Mouse (Mus musculus) erythroblast, adult 5-6 weeks (primary cell): Measurements from ENCODE around the gene Gm10840. TPM values are rescaled to one million over a fixed set of nuclear protein-coding genes. Genes with fewer than 3 reads are reported as not detected.
"Not testable (repeated sequence)": the region's sequence is repeated elsewhere in the genome, so short reads cannot be mapped to it uniquely, and the experiment has no call there.

ENCODE experiments used
- ATAC-seq: replicated peaks from 2 replicates; pipeline ENCODE4 v1.8.0; 2016; ENCODE audit warnings: moderate number of reproducible peaks, mild to moderate bottlenecking, moderate TSS enrichment, inconsistent platforms; ENCODE audit not compliant: poor library complexity, low FRiP score, severe bottlenecking
- total RNA-seq, 2 experiments: library from RNA; stranded (forward) in 1 of 2; stranded (reverse) in 1 of 2; fragments of 150-400 nt in 1 of 2; fragments of 200-764, 138-1000 nt in 1 of 2; gene quantifications; 2 replicates each; pipeline versions ENCODE4 v1.2.3 to v1.2.4; 2015 to 2017; ENCODE audit warnings: low replicate concordance in 2 of 2

Gene Gm10840
- total RNA-seq (2015; ENCODE audit: low replicate concordance) = not detected in 2 replicates
- not detected in 2 replicates for total RNA-seq (2017; ENCODE audit: low replicate concordance)

- no peak for ATAC-seq
Observed at GRCm38 (mm10) chr11:106160841-106161721, at the start of gene Gm10840, which contains the start of gene Limd2. TSS of gene Gm10840 (plus strand) at chr11:106160850. TSS of gene Limd2 (minus strand) at chr11:106160860.

- ATAC-seq = no peak
Observed at GRCm38 (mm10) chr11:106111688-106112087, 49.0 kb upstream of the Gm10840 start.

GRCm38 (mm10) chr11:106122221-106122620, 38.4 kb upstream of the Gm10840 start:
- no peak for ATAC-seq

- no peak for ATAC-seq
Observed at GRCm38 (mm10) chr11:106122736-106123135, 37.9 kb upstream of the Gm10840 start.

GRCm38 (mm10) chr11:106124784-106125183, 35.9 kb upstream of the Gm10840 start:
- no peak for ATAC-seq

GRCm38 (mm10) chr11:106125827-106126226, 34.8 kb upstream of the Gm10840 start:
- ATAC-seq = no peak

- not testable (repeated sequence) for ATAC-seq
Observed at GRCm38 (mm10) chr11:106126727-106127373, 33.8 kb upstream of the Gm10840 start.

- no peak for ATAC-seq
Observed at GRCm38 (mm10) chr11:106129477-106129876, 31.2 kb upstream of the Gm10840 start.

- no peak for ATAC-seq
Observed at GRCm38 (mm10) chr11:106132516-106132915, 28.1 kb upstream of the Gm10840 start.

- ATAC-seq = no peak
Observed at GRCm38 (mm10) chr11:106134580-106135528, 25.8 kb upstream of the Gm10840 start.

GRCm38 (mm10) chr11:106151219-106151618, 9.4 kb upstream of the Gm10840 start:
- ATAC-seq = no peak

- ATAC-seq = no peak
Observed at GRCm38 (mm10) chr11:106152132-106152531, 8.5 kb upstream of the Gm10840 start.

GRCm38 (mm10) chr11:106154091-106154490, 6.6 kb upstream of the Gm10840 start:
- ATAC-seq = no peak

- ATAC-seq = no peak
Observed at GRCm38 (mm10) chr11:106154770-106155169, 5.9 kb upstream of the Gm10840 start.

GRCm38 (mm10) chr11:106155761-106156160, 4.9 kb upstream of the Gm10840 start:
- ATAC-seq = no peak

GRCm38 (mm10) chr11:106156257-106156656, 4.4 kb upstream of the Gm10840 start:
- no peak for ATAC-seq

- no peak for ATAC-seq
Observed at GRCm38 (mm10) chr11:106157154-106157553, 3.5 kb upstream of the Gm10840 start.

GRCm38 (mm10) chr11:106158081-106158929, 2.3 kb upstream of the Gm10840 start:
- no peak for ATAC-seq

GRCm38 (mm10) chr11:106158930-106159215, 1.8 kb upstream of the Gm10840 start:
- ATAC-seq = no peak
